Mouse (Mus musculus): ENCODE measurements around the gene Spsb4.

GRCm38 (mm10) chr9:97026006-97026405 lies 7.4 kb upstream of the Spsb4 start:
- TF ChIP-seq POLR2A (IDR thresholded peaks at IDR 0.05; ENCODE audit: low read depth, low read length) (no peak), CTCF (IDR thresholded peaks at IDR 0.05; ENCODE audit: extremely low read depth, insufficient read length, insufficient replicate concordance, low read depth, low read length) (no peak)

All from small intestine, adult 2 months (tissue).